Mouse (Mus musculus): ENCODE measurements at regions not wholly inside any gene's neighbourhood (a gene's known extent, or its start where the extent isn't known, plus 50 kb on each side); places are given as distances from the start of the nearest gene placed in this dataset.
"Not testable (repeated sequence)": the region's sequence is repeated elsewhere in the genome, so short reads cannot be mapped to it uniquely, and the experiment has no call there.

DNA sequence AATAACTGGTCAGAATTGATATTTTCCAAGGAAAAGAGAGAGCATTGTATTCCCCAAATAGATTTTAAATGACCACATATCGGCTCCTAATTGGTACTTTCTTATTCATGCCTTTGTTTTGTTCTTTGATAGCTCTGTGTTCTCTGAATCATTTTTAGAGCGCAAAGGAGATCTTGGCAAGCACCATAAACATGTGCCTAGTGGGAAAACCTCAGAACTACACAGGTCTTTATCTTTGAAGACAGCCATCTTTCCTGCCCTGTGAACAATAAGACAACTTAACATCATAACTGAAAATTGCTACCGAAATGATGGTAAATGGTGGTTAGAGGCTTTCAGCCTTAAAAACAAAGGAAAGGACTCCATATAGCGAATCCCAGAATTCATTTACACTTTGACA lies 72.7 kb upstream of the Chd2 start:
- in situ Hi-C loops (cut with MboI; ENCODE audit: unreplicated experiment in 2 of 2) = no loop called here

DNA sequence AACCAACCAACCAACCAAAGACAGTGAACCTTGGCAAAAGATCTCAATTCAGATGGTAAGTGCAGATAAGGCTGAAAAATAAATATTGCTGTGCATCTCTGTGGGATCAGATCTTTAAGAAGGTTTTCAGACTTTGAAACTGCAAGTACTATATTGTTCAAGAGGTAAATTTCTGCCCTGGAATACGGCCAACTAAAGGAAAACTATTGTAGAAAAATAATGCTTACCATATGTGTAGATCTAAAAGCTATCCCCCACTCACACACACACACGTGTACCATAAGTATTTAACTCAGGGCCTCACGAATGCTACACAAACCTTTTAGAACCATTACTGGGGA lies 71.1 kb upstream of the Chd2 start:
- in situ Hi-C loops (cut with MboI; ENCODE audit: unreplicated experiment in 2 of 2) = no loop called here

DNA sequence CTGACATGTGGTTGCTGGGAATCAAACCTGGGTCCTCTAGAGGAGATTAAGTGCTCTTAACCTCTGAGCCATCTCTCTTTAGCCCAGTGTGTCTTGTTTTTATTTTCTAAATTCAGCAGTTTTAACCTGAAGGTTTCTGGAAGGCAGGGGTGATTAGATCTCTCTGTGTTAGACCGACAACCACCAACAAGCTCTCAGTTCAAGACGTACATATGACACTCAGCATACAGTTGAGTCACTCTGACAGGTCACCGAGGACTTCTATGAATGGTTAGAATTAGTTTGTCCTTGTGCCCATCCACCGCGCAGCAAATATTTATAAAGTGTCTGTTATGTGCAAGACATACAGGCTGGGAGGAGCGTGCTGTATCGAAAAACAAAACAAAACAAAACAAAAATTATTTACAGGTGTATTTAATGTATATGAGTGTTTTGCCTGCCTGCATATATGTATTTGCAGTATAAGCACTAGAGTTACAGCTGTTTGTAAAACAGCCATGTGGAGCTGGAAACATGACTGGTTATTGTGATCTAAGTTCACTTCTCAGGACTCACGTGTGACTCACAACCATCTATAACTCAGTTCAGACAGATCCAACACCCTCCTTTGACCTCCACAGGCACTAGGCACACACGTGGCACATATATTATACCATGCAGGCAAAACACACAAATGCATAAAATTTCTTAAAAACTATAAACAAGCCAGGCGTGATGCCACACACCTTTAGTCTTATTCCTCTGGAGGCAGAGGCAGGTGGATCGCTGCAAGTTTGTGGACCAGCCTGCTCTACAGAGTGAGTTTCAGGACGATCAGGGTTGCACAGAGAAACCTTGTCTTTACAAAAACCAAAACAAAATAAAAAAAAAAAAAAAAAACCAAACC lies 70.5 kb upstream of the Chd2 start:
- in situ Hi-C loops (cut with MboI; ENCODE audit: unreplicated experiment in 2 of 2) = no loop called here

DNA sequence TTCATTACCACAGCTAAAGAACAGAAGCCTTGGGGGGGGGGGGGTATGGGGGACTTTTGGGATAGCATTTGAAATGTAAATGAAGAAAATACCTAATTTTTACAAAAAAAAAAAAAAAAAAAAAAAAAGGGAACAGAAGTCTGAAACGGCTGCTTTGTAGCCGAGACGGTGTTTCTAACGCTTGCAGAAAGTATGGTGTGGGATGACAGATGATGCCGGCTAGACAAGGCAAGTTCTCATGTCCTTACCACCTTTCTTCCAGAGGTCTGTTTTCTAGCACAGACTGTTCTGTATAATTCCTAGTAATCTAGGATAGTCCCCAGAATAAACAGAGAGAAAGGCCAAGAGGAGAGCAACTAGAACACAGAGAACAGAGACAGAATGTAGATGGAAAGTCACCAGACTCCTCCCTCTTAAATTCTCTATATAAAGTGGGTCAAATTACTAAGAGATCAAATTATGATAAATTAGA lies 67.2 kb upstream of the Chd2 start:
- in situ Hi-C loops (cut with MboI; ENCODE audit: unreplicated experiment in 2 of 2) = no loop called here

- in situ Hi-C loops (cut with MboI; ENCODE audit: unreplicated experiment in 2 of 2) = no loop called here
Observed at GRCm38 (mm10) chr7:73608070-73608803, 66.6 kb upstream of the Chd2 start.

DNA sequence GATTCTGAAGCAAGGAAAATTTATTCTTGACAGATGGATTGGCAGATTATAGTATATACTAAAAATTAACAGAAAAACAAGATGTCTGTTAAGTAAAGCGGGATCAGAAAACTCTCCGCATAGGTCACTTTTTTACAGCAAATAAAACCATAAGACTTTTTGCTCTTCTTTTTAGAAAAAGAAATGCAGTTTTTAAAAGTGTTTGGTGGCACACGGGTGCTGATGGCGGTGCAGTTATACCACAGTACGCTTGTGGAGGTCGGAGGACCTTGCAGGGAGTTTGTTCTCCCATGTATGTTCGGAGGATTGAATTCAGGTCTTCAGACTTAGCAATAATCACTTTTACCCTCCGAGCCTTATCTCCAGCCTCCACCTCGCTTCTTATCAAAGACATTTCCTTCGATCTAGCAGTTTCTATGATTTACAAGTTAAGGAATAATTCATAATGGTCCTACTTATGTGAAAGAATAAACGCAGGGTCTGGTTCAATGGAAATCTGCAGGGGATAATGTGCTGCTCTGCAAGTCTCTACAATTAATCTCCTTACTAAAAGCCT lies 65.9 kb upstream of the Chd2 start:
- in situ Hi-C loops (cut with MboI; ENCODE audit: unreplicated experiment in 2 of 2) = no loop called here

GRCm38 (mm10) chr7:73606677-73607449 lies 65.2 kb upstream of the Chd2 start:
- in situ Hi-C loops (cut with MboI; ENCODE audit: unreplicated experiment in 2 of 2) = no loop called here

DNA sequence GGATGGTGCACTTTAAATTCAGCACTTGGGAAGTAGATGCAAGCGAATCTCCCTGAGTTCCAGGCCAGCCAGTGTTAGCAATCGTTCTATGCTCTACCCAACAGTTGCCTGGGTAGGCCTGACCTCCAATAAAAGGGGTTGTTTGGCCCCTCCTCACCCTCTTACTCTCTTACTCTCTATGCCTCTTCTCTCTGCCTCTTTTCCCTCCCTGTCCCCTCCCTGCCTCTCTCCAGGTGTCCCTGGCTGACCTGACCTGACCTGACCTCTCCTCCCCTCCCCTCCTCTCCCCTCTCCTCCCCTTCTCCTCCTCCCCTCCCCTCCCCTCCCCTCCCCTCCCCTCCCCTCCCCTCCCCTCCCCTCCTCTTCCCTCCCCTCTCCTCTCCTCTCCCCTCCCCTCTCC lies 63.0 kb upstream of the Chd2 start:
- in situ Hi-C loops (cut with MboI; ENCODE audit: unreplicated experiment in 2 of 2) = no loop called here

DNA sequence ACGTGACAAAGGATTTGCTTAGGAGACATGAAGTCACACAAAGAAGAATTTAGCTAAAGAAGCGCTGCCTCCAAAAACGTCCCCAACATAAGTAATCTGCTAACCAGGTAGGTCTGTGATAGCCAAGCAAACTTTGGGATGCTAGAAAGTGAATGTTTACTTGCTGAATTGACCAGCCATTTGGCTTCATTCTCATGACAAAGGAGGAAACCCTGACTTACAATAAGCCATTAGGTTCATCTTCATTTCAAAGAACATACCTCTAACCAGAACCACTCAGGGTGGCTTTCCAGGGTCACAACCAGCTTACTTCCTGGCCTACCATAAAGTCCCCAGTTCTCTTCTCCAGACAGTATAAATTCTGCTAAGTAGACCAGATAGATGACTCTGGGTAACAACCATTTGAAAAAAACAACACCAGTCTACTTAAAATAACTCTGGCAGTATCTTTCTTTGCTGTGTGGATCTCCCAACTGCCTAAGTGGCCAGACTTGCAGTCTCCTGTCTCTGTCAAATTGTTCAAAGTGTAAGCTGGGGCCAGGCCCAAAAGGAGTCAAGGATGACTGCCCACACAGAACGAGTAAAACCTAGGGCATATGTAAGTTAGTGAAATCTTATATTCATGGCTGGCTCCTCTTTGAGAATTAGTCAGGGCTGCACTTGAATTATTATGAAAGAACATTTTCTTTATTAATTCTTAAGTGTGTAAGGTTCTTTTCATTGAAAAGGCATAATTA lies 61.4 kb upstream of the Chd2 start:
- in situ Hi-C loops (cut with MboI; ENCODE audit: unreplicated experiment in 2 of 2) = no loop called here

DNA sequence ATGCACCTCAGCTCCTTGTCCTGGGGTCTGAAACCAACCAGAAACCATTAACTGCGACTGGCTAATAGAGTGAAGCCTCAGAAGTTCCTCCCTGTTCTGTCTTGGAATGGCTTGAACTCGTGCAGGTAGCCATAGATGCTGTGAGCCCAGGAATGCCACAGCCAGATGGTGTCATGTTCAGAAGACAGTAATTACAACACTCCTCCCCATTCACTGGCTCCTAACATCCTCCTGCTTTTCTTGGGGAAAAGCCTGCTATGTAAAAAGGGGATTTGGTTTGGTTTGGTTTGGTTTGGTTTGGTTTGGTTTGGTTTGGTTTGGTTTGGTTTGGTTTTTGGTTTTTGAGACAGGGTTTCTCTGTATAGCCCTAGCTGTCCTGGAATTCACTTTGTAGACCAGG lies 59.7 kb upstream of the Chd2 start:
- in situ Hi-C loops (cut with MboI; ENCODE audit: unreplicated experiment in 2 of 2) = no loop called here

GRCm38 (mm10) chr7:73600776-73601175 lies 59.1 kb upstream of the Chd2 start:
- in situ Hi-C loops (cut with MboI; ENCODE audit: unreplicated experiment in 2 of 2) = no loop called here

DNA sequence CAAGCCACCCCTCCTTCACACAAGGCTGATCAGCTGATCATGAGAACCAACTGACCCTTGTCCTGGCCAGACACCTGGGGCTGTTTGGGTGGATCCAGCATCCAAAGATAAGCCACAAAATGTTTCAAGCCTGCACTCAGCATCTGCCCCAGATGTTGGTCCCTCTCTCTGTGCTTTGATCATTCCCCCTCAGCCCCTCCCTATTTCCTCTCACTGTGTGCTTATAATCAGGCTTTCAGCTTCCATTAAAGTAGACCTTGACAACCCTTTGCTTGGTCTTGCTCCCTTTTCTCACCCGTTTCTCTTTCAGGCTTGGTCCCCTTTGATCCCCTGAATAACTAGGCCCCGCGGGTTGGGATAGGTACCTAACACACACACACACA lies 58.4 kb upstream of the Chd2 start:
- in situ Hi-C loops (cut with MboI; ENCODE audit: unreplicated experiment in 2 of 2) = not testable (repeated sequence)

- in situ Hi-C loops (cut with MboI; ENCODE audit: unreplicated experiment in 2 of 2) = loop anchor here (25.0 kb wide), 1 partner anchor 1863 kb away; the partner anchor contains the start of gene Akap13 (in 2 of the 2)
Observed at GRCm38 (mm10) chr7:73599354-73600002, 57.8 kb upstream of the Chd2 start.

DNA sequence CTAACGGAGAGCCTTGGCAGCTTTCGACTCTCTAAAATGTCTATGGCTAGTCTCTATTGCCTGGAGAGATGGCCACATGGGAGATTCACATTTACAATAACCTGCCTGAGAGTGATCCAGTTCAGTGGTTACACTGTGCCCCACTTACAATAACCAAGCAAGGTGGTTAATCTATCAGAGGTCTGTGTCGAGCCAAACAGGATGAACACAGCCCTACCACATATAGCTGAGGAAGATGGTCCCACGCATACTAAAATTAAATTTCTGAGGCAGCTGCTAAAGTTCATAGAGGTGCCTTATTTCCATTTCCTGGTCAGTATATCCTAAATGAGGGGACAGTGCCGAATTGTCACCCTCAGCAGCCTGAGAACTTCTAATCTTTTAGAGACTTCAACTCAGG lies 56.3 kb upstream of the Chd2 start:
- in situ Hi-C loops (cut with MboI; ENCODE audit: unreplicated experiment in 2 of 2) = loop anchor here (25.0 kb wide), 1 partner anchor 1864 kb away; the partner anchor contains the start of gene Akap13 (in 2 of the 2)

DNA sequence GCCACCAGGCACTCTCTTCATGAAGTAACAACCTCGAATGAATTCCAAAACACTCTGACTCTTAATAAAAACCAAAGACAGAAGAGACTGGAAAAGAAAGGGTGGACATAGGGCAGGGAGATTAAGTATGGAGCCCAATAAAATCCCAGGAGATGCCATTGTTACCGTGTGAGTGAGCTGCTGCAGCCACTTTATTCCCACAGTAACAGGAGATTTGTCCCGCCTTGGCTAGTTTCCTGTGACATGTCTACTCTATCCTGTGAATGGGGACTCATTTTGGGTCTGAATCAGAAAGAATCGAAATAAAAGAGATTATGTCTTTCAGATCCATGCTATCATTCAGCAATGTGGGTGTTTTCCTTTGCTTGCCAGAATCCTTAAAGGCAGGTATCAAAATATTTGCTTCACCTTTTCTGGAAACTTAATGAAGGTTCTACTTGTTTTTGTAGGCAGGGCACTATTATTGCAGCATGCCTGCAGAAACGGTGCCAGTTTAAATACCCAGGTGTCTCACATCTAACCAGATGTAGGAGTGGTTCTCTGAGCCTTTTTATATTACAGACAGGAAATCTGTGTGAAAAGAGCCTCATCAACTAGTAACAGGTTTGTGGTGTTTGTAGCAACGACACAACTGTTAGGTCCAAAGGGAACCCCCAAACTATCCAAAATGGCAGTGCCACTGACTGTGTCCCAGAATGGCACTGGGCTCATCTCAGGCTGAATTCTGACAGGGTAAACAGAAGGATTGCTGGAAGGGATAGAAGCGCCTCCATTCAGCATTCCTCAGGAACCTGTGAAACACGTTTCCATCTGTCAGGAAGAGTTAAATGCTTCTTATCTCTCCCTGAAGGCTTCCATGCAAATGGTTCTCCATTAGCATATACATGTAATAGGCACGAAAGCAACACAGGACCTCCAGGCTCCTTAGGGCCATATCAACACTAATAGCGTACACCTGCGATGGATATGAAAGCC lies 55.5 kb upstream of the Chd2 start:
- in situ Hi-C loops (cut with MboI; ENCODE audit: unreplicated experiment in 2 of 2) = loop anchor here (25.0 kb wide), 1 partner anchor 1865 kb away; the partner anchor contains the start of gene Akap13 (in 2 of the 2)

DNA sequence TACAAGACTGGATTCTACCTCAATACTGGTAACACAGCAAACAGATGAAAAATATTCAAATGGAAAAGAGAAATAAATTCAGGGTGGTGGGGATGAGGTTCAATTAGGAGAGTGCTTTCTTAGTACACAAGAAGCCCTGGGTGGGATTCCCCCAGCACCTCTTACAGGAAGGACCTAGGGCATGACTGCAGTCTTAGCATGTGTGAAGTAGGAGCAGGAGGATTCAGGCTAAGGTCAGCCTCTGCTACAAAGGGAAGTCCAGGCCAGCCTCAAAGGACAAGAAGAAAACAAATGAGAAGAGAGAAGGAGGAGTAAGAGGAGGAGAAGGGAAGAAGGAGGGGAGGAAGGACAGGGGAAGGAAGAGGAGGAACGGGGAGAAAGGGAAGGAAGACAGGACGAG lies 54.8 kb upstream of the Chd2 start:
- in situ Hi-C loops (cut with MboI; ENCODE audit: unreplicated experiment in 2 of 2) = loop anchor here (25.0 kb wide), 1 partner anchor 1866 kb away; the partner anchor contains the start of gene Akap13 (in 2 of the 2)

DNA sequence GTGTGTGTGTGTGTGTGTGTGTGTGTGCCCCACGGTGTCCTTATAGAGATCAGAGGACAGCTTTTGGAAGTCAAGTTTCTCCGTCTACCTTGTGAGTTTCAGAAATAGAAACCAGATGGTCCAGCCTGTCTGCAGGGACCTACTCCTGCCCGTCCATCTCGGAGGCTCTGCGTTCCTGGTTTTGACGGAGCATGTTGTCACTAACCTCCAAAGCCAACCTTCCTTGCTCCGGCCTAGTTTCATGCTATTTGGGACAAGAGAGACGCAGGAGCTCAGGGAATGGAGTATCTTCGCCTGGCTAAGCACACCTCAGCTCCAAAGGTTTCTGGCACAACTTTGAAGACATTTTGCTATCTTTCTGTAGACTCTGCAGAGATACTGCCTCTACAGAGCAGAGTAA lies 54.2 kb upstream of the Chd2 start:
- in situ Hi-C loops (cut with MboI; ENCODE audit: unreplicated experiment in 2 of 2) = loop anchor here (25.0 kb wide), 1 partner anchor 1866 kb away; the partner anchor contains the start of gene Akap13 (in 2 of the 2)

All from v-Abl transformed pro-B cells (cell line).